Mouse (Mus musculus) adrenal gland, adult 18-20 months (tissue): Measurements from ENCODE around the gene Gm37240. TPM values are rescaled to one million over a fixed set of nuclear protein-coding genes. Genes with fewer than 3 reads are reported as not detected.

Experiments used
- DNase-seq, 2 experiments: peaks; one replicate each; pipeline ENCODE4 v3.0.0; 2021 to 2022; ENCODE audit warnings: low spot score in 2 of 2
- total RNA-seq, 2 experiments: library from RNA; stranded (reverse); gene quantifications; 1 replicate in 1 of 2; 2 replicates in 1 of 2; pipeline ENCODE4 v1.2.3; 2021

Gene Gm37240
- total RNA-seq, 2 experiments from 2014 or later = 5.7 to 7.9 TPM

DNA sequence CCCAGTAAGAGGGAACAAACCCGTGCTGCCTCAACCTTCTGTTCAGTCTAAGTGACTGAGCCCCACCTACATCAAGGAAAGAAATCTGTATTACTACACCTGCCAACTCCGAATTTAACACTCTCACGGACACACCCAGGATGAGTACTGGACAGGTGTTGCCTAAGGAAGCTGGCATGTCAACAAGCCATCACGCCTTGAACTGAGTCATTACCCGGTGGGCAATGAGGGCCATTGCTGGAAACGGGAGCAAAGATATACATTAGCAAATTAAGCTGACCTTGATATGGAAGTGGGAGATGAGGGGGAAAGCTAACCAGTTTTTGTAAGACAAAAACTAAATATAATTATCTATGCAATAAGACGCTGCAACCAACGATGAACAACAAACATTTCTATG, 7.2 kb downstream of the Gm37240 start:
- DNase-seq = no peak

DNA sequence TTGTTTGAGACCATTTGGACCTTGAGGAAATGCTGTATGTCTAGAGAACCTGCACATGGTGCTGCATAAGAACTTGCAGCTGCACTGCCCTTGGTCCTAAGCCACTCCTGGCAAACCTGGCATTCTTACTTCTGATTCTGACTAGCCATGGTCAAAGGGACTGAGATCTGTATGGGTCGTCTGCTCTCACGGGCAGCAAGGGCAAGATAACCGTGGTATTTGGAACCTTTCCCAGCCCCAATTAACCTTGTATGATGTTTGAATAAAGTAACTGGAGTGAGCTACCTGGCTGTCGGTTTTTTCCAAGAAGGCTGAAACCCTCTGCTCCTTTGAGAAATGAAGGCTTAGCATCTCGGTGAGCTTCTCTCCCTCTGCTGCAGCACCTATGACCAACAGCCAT, 8.4 kb downstream of the Gm37240 start:
- DNase-seq = no peak

GRCm38 (mm10) chr3:85863996-85864395, 23.3 kb downstream of the Gm37240 start:
- DNase-seq = no peak

DNA sequence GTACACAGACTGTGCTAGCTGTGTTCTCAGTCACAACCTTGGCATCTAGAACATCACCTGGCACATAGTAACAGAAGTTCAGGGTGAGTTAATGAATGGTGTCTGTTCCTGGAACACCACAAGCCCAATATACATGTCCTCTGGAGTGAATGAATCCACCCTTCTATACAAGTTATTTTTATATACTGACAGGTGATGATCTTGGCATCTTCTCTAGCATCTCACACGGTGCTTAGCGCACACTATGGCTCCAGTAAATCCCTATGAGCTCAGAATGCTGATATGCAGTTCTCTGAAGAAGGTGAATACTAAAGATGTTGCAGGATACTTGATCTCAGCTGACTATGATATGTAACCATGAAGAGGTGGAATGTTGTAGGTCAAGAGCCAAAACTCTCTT, 24.4 kb downstream of the Gm37240 start:
- no peak for DNase-seq

DNA sequence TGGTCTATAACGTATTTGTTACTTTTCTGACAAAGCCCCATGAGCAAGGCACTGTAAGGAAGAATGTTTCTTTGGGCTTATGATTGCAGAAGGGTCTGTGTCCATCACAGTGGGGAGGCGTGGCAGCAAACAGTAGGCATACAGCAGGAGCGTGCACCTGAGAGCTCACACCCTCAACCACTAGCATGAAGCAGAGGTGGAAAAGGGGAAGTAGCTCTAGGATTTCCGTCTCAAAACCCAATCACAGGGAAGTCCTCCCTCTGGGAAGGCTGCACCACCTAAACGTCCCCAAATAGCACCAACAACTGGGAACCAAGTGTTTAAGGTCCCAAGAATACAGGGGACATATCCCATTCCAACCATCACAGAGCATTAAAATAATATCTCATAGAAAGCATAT, 26.3 kb downstream of the Gm37240 start:
- no peak for DNase-seq

GRCm38 (mm10) chr3:85859311-85859710, 28.0 kb downstream of the Gm37240 start:
- DNase-seq = no peak

DNA sequence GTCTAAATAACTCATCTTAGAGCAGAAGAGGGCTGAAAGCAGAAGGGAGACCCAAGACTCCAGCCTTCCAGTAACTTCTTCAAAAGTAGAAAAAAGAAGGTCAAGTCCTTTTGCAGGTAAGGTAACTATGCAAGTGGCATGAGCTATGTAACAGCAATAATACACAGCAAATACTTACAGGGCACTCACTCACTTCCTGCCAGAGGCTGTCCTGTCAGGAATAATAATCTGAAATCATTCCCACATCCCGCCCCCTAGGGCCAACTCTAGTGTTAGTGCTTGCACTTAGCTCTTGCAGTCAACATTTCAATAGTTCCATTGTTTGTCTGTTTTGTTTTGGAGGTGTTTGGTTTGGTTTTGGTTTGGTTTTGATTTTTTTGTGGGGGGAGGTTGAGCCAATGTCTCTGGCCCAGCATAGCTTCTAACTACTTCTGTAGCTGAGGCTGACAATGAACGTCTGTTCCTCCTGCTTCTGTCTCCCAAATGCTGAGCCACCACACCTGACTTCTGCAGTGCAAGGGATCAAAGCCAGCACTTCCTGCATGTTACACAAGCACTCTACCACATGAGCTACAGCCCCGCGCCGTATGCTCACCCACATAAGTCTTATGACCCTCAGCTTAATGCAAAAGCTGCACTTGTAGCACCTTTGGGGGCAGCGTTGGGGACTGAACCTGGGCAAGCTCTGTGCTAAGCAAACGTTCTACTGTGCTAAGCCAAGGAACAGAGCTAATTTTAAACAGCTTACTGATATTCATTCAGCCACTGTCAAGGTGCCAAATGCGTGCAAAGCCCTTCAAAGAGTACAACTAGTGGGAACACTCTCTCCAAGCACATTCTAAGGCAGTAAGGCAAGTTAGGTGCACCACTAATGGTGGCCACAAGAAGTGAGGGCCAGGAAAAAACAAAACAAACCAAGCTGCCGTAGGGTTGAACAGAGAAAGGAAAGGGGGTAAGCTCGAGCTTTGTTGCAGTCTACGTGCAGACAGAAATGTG, 28.9 kb downstream of the Gm37240 start:
- DNase-seq = no peak

DNA sequence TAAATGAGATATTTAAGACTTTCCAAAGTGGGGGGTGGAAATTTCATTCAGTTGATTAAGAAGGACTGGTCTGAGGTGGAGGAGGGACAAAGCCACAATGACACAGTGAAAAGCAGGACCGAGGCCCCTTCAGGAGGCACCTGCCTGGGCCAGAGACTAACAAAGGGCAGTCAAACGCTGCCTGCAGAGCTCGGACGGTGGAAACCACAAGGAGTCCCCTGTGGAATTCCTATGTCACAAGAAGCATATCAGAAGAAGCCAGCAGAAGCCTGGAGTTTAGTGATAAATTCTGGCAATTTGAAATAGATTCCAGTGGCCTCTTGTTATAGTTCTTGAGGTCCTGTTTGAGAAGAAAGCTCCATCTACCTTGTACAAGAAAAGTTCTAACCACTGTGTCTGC, 30.2 kb downstream of the Gm37240 start:
- DNase-seq = no peak

GRCm38 (mm10) chr3:85855947-85856346, 31.4 kb downstream of the Gm37240 start:
- DNase-seq = no peak

DNA sequence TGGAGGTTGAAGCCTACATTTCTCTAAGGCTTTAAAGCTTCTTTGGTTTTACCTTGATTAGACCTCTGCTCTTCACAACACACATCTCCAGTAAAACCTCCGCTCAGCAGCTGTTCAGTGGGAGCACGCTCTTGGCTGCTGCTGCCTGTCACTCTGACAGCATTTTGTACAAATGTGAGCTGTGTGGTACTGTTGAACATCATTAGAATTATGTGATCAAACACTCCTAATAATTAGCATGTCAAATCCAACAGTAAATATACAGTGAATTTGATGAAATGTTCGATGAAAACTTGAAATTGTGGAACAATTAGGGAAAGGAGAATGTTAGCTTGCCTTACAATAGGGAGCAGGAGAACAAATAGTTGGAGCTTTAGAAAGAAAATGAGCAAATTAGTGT, 32.3 kb downstream of the Gm37240 start:
- no peak for DNase-seq

DNA sequence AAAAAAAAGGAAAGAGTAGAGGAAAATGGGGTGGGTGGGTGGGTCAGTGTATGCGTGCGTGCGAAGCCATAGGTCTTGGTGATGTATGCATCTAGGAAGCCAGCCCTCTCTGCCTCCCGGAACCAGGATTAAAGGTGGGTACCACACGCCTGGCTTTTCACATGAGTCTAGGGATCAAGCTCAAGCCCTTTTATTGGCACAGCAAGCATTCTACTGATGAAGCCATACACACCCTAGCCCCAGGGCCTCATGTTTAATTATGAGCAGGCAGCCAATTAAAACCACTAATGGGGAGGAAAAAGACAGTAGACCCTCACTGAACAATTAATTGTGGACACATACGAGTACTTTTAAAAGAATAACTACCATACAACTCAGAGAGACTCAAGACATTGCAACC, 33.2 kb downstream of the Gm37240 start:
- no peak for DNase-seq

GRCm38 (mm10) chr3:85853715-85854114, 33.6 kb downstream of the Gm37240 start:
- DNase-seq = no peak

GRCm38 (mm10) chr3:85850079-85850478, 37.2 kb downstream of the Gm37240 start:
- DNase-seq = no peak

DNA sequence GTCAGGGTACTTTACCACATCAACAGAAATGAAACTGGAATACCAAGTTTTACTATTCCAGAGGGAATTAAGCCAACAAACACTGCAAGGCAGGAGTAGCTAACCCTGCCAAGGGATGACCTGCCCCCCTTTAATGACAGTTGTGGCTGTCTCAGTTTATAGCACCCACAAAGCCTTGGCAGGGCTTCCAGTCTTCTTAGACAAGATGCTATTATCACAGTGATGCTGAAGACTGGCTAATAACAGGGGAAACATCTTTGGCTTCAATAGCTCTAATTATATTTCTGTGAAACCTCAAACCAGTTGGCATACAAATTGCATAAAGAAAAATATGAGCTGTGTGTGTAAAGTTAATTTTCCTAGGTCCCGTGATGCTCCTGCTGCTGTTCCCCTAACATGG, 41.0 kb downstream of the Gm37240 start:
- no peak for DNase-seq

DNA sequence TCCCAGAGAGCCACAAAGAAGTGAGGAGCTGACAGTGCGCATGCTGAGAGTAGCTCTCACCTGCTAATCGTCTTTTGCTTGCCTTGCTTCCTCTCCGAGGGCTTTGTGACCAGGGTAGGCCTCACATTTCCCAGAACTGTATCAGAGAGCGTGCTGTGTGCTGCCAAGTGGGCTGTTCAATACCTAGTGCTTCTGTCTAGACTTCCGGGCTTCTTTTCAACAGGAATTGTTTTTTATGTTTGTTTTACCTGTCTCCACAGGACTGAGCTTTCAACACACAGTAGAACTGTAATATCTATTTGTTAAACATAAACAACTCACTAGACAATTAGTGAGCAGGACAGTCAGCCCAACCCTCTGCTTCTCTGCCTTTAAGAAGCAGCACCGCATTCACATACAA, 42.0 kb downstream of the Gm37240 start:
- no peak for DNase-seq

GRCm38 (mm10) chr3:85842881-85843218, 44.5 kb downstream of the Gm37240 start:
- DNase-seq = no peak

DNA sequence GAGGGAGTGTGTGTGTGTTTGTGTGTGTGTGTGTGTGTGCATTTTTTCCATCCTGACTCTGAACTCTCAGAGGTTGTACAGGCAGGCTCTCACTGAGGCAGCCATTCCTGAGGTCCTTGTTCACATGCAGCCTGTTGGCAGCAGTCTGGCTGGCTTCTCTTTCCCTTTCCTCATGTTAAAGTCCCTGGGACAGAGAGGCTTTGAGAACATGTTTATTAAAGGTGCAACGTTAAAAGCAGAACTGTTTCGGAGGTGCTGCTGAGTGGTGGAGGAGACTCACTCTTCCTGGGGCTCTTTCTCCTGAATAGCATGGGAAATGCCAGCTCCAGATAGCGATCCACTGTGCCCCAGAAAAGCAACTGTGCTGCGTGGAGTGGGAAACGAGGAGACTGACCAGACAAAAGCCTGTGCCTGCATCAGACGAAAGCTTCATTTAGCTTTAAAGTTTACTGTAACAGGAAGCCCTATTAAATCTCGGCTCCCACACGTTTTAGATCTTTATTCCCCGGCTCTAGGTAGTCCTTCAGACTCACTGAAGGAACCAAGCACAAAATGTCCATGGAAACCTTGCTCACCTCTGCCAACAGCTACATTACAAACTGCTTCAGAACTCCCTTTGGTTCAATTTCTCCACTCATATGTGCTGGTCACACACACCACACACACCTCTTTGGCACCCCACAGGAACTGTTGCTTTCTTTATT, 45.0 kb downstream of the Gm37240 start:
- DNase-seq = no peak

DNA sequence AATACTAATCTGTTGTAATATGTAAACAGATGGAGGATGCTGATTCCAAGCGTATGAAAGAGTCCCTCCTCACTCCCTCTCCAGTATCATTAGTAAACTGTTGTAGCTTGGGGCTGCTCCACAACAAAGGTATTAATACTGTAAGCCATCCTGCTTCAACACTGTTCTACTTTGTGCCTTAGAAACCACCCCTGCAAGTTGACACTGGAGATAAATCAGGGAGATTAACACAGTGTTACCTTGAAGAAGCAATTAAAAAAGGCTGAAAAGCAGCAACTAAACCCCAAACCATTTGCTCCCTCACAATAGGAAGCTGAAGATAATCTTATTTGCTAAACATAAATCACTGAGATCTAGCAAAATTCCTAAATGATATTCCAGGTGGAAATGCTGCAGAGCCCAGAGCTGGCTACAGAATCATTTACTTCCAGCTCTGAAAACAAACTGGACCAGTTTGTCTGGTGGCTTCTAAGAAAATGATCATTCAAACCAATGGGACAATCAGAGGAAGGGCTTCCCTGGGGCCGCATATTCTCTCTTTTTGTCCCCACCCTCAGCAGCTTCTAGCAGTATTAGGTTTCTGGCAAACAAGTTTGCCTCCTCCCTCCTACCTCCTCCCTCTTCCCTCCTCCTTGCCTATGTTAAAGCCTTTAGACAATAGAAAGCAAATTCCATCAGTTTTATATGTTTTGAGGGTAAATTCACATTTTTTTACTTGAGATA, 45.7 kb downstream of the Gm37240 start:
- DNase-seq = no peak

DNA sequence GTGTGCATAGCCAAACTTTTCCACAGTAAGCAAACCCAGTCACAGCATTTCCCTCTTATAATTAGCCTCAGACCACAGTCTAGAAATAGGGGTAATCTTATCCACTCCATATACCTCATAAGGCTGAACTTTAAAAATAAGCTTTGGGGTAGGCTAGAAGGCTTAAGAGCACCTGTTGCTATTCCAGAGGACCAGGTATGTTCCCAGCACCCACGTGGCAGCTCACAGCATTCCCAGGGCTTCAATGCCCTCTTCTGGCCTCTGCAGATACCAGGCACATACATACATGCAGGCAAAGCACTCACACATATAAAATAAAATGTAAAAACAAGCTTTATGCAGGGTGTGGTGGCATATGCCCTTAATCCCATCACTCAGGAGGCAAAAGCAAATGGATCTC, 53.7 kb downstream of the Gm37240 start:
- no peak for DNase-seq

DNA sequence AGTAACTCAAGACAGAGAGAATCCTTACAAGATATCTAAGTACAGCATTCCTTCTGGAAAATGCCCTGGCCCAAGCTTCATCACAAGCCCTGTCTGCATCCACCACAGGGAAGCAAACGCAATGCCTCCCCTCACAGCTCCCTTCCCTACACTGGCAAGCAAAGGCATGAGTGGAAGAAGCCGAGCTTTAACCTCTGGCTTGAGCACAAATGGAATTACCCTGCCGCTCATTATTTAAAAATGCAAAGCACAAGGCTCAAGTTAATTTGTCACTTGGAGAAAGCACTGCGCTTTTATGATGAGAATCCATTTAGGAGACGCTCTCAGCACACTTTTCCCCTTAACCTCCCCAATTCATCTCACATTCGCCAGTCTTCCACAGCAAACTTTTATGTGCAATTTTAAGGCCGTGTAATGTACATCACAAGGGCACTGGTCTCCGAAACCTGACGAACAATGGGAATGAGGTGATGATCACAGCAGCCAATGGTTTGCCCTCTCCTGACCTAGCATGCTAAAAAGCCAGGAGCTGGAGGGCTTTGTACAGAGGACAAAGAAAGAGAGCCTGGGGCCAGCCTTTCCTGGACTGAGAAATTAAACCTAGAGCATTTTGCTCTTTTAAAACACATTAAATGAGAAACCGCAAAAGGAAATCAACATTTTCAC, 54.7 kb downstream of the Gm37240 start:
- DNase-seq = no peak

DNA sequence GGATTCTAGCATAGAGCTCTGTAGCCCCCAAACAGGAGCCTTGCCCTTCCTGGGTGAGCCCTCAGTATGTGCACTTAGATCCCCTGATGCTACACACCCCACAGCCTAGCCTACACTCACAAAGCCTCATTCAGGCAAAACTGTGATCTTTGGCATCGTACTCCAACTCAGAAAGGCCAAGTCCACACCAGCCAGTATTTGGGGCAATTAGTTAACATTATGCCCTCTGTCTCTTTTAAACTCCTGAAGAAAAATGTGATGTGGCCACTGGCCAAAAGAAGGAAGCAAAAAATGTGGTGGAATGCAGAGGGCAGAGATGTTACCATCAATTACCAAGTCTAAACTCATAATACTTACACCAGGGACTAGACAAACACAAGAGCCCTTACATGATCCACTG, 55.5 kb downstream of the Gm37240 start:
- no peak for DNase-seq
